Mouse (Mus musculus): ENCODE data around the gene Hamp. TPM values are rescaled to one million over a fixed set of nuclear protein-coding genes. Genes with fewer than 3 reads are reported as not detected.
A peak's percentile ranks its signal among the peaks of the same experiment; 100 is the strongest.
"Not testable (repeated sequence)": the region's sequence is repeated elsewhere in the genome, so short reads cannot be mapped to it uniquely, and the experiment has no call there.

Gene Hamp
- total RNA-seq, 2 experiments from 2014 or later = 1.6 to 1.9 TPM

DNA sequence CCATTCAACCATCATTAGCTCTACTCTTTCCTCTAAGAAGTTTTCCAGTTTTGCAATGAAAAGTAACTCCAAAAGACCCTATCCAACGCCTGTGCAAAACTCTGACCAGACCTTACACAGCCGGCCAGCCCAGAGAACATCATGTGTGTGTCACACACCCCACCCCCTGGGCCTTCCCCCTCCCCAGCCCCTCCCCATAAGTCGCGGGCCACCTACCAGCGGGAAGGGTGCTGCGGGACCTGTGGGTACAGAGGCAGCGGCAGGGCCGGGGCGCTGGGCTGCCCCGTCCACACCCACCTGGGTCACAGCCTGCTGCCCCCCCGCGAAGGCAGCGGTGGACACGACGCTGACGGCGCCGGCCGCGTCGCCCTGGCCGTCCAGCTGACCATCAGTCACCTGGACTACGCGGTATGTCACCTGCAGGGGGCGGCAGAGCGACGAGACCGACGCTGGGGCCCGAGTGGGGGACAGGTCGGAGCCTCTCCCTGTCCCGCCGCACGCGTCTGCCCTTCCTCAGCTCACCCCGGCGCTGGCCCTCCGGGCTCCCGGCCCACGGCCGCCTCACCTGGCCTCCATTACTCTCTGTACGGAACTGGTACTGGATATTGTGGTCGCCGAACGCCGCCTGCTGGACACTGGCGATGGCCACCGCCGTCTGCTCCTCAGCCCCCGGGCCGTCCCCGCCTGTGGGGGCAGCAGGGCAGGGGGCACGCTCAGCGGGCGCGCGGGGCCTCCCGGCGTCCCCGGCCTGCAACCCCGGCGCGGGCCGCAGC, 11.9 kb upstream of the Hamp start:
- peak; percentile 95 for DNase-seq

DNA sequence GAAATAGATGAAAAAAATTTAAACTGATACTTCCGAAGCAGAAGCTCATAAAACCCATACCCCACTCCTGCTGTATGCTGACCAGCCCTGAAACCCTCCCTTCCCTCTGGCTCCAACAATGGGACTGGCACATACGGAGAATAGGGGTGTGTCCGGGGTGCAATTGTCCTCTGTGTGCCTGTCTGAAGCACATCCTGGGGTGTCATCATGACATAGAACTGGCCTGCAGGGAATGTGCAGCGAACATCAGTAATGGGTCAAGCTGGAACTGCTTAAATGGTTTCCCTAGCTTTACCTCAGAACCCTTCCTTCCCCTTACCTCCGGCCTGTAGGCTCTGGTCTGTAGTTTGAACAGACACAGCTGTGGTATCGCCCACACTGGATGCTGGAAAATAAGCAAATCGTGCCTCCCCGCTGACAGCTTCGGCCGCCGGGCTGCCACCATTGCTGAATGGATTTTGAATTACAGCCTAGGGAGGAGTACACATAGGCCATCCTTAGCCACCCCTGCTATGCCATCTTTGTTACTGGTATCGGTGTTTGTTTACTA, 11.2 kb upstream of the Hamp start:
- no peak for DNase-seq

DNA sequence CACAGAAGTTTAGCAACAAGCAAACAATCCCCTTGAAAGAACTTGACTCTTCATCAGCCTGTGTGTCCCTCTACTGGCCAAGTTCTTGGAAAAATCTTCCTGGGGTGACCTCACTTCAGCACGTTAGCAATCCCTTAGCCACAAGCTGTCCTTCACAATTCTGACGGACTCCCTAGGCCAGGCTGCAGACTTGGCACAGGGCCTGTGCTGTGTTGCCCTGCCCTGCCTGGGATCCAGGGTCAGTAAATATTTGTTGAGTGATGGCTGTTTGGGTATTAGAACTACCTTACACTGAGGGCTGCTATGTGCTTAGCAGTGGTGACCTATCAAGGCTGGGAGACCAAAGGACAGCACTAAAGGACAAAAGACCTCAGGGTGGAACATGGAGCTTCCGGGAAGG, 10.2 kb upstream of the Hamp start:
- no peak for DNase-seq

GRCm38 (mm10) chr7:30953459-30953858, 9.6 kb upstream of the Hamp start:
- DNase-seq = no peak

GRCm38 (mm10) chr7:30952441-30953265, 8.8 kb upstream of the Hamp start:
- no peak for DNase-seq

- DNase-seq = not testable (repeated sequence)
Measured at GRCm38 (mm10) chr7:30949902-30950301, 6.1 kb upstream of the Hamp start.

- DNase-seq = no peak
Measured at GRCm38 (mm10) chr7:30945876-30946275, 2.0 kb upstream of the Hamp start.

DNA sequence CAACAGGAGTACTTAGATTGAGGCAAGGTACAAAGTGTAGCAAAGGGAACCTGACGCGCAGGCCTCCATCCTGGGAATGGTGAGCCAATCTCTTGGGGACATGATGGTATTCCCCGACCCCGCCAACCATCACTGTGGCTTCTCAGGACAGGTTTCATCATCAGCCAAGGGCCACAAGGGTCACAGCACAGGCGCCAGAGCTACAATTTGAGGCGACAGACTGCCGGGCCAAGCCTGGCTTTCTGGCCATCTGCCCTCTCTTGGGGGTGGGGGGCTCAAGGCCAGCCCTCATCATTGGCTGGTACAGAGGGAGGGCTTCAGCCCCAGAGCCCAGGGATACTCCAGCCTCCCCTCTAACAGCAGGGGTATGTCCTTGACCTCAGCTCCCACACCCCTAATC, 1.6 kb upstream of the Hamp start:
- not testable (repeated sequence) for DNase-seq

DNA sequence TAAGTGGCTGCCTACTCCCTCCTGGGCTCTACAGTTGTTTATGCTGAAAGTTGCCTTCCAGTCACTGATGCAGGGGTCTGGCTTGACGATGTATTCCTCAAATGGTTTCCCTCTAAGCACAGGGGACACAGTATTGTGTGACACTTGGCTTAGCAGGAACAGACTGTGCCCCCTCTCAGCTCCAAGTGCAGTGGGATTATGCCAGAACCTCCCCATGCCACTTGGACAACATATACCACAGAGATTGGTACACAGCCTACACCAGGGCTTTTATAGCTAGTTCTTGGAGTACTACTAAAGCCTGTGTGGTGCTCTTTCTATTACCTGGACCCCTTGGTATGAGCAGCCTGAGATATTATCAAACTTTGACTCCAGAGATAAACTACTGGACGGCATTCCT, 874 bp upstream of the Hamp start:
- not testable (repeated sequence) for DNase-seq

- DNase-seq = not testable (repeated sequence)
Measured at GRCm38 (mm10) chr7:30942365-30942764, 1.5 kb downstream of the Hamp start.

DNA sequence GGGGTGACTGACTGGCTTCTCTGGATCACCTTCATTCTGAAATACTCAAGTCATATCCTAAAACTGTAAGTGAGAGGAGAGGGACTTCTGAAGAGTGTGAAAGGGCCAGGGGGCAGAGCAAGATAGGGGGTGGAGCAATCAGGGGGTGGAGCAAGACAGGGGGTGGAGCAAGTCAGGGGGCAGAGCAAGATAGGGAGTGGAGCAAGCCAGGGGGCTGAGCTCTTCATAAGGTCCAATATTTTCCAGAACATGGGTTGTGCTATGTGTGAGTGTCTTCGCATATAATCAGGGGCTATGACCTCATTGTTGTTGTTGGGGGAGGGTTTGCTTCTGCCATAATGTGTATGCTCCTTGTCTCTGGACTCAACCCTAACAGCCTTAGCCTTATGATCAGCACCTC, 3.8 kb downstream of the Hamp start:
- not testable (repeated sequence) for DNase-seq

GRCm38 (mm10) chr7:30935422-30936099, 8.3 kb downstream of the Hamp start:
- not testable (repeated sequence) for DNase-seq

GRCm38 (mm10) chr7:30924581-30924980, 19.3 kb downstream of the Hamp start, which contains the start of gene Hamp2:
Hamp2 (minus strand) TSS chr7:30924681.
- DNase-seq = not testable (repeated sequence)

DNA sequence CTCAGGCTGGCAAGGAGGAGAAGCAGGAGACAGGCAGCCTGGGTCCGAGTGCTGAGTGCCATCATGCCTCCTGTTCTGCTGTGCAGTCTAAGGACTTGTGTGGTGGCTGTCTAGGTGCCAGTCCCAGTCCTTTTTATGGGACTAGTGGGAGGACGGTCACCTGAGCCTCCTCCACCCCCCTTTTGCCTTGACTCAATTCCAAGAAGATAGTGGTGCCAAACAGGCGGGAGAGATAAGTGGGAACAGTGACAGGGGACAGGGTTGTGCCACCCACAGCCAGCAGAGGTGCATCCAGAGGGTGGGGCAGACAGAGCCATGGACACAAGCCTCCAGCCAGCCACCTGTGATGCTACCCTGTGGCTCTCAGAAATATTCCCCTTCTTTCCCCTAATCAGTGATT, 19.8 kb downstream of the Hamp start:
- no peak for DNase-seq

GRCm38 (mm10) chr7:30922490-30922889, 21.3 kb downstream of the Hamp start:
- DNase-seq = not testable (repeated sequence)

GRCm38 (mm10) chr7:30920217-30920616, 23.6 kb downstream of the Hamp start:
- no peak for DNase-seq

GRCm38 (mm10) chr7:30917219-30917618, 26.6 kb downstream of the Hamp start:
- DNase-seq = no peak

- no peak for DNase-seq
Measured at GRCm38 (mm10) chr7:30916713-30917112, 27.1 kb downstream of the Hamp start.

- DNase-seq = no peak
Measured at GRCm38 (mm10) chr7:30914732-30915131, 29.1 kb downstream of the Hamp start, which contains the start of gene Mag. Mag (minus strand) TSS chr7:30914873.

DNA sequence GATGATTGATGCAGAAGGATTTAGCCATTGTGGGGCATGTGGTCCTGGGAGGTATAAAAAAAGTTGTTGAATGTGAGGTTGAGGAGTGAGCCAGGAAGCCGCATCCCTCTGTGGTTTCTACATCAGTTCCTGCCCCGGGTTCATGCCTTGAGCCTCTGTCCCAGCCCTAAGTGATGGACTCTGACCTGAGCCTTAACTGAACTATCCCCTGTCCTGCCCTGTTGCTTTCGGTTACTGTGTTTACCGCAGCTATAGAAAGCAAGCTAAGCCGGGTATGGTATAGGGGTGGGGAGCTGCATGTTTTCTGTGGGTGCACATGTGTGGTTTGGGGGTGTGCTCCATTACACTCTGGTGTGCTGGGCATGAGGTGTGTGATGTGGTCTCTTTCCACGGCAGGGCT, 34.1 kb downstream of the Hamp start:
- DNase-seq = no peak

DNA sequence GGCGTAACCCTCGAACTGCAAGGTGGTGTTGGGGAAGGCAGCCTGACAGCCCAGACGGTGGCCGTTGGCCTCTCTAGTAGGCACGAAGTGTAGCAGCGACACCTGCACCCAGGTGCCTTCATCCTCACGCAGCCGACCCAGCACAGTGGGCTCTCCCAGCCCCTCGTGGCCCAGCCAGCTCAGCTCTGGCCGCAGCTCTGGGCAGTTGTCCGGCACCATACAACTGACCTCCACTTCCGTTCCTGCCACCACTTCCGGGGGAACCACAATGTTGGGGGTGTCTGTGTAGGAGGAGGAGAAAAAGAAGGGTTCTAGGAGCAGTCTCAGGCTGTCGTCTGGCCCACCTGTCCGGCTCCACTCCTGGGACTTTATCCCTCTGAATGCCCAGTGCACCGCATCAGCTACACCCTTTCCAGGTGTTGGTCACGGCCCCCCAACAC, 34.8 kb downstream of the Hamp start:
- DNase-seq = no peak

GRCm38 (mm10) chr7:30908277-30908991, 35.4 kb downstream of the Hamp start:
- no peak for DNase-seq

Measured in heart, postnatal 4 days (tissue).